Mouse (Mus musculus): ENCODE data around the gene Syt16. TPM values are rescaled to one million over a fixed set of nuclear protein-coding genes. Genes with fewer than 3 reads are reported as not detected.

Syt16 gene
- total RNA-seq, 1 experiment: 0.22 TPM

DNA sequence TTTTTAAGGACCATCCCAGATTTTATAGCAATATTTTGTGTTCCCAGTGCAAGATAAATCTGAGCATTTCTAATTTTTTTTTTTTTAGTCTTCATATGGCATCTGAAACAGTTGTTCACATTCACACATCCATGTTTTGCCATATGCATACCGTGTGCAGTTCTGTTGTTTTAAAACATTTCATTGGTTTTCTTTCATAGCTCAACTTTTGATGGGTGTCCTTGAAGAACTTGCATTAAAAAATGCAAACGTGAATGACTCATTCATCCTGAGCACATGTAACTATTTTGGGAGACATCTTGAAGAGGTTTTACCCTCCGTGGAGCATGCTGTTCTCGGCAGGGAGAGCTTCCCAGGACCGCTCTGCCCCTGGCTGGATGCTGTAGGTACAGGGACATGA, 279.8 kb downstream of the Syt16 start:
- TF ChIP-seq MAFK (IDR thresholded peaks at IDR 0.05; ENCODE audit: insufficient read depth, low read depth, low read length) (no peak), ZNF384 (IDR thresholded peaks at IDR 0.05; ENCODE audit: low read depth, low read length) (no peak), HCFC1 (IDR thresholded peaks at IDR 0.05; ENCODE audit: borderline replicate concordance, insufficient read depth, low read length) (no peak), CHD2 (IDR thresholded peaks at IDR 0.05; ENCODE audit: low read depth, low read length) (no peak), ZC3H11A (IDR thresholded peaks at IDR 0.05; ENCODE audit: borderline replicate concordance, low read depth, low read length) (no peak)
- H3K4me3 ChIP-seq (ENCODE audit: insufficient read depth in 1 of 2, low read depth in 1 of 2, low read length in 2 of 2, poor library complexity in 1 of 2, severe bottlenecking in 1 of 2): no peak overlapping the region
- in situ Hi-C loops (cut with MboI; ENCODE audit: low sequenced_read_pairs in 2 of 2, unreplicated experiment in 2 of 2): loop anchor here in 1 of 2 experiments (25.0 kb wide), 1 partner anchor 565 kb away; no protein-coding TSS in a partner anchor
- no peaks in the 10 kb centered on the region for H3K36me3 ChIP-seq (ENCODE audit: control insufficient read depth, insufficient read depth, low read length, poor library complexity, severe bottlenecking)
- H3K27ac ChIP-seq (ENCODE audit: insufficient read depth, low read depth, low read length, poor library complexity, severe bottlenecking): no peak overlapping the region
- no peaks in the 10 kb centered on the region for H3K9me3 ChIP-seq (ENCODE audit: control insufficient read depth, insufficient read depth, low read depth, low read length)
- H3K4me1 ChIP-seq (ENCODE audit: control insufficient read depth in 2 of 2, insufficient read depth in 2 of 2, low read length in 2 of 2, poor library complexity in 1 of 2): no peaks in the 10 kb centered on the region
- H3K9ac ChIP-seq (ENCODE audit: insufficient read depth, low read depth, low read length, poor library complexity, severe bottlenecking): no peak overlapping the region
- no peak for DNase-seq (ENCODE audit: low read depth, low spot score)

DNA sequence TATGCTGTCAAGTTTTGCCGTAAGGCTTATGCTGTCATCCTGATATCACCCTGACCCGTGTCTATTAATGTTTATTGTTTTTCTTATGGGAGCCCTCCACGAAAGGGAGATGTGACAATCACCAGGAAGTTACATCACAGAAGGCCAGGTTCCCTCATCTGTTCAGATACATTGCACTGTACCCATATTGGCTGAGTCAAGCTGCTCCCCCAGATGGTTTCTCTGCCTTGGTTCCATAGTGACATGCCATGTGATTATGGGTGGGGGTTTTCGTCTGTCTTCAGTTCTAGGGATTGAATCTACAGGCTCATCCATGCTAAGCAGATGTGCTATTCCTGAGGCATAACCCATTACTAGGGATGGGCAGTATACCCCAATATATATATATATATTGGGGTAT, 283.9 kb downstream of the Syt16 start:
- H3K27ac ChIP-seq (ENCODE audit: insufficient read depth, low read depth, low read length, poor library complexity, severe bottlenecking): no peak overlapping the region
- no peaks in the 10 kb centered on the region for H3K9me3 ChIP-seq (ENCODE audit: control insufficient read depth, insufficient read depth, low read depth, low read length)
- in situ Hi-C loops (cut with MboI; ENCODE audit: low sequenced_read_pairs in 2 of 2, unreplicated experiment in 2 of 2): loop anchor here in 1 of 2 experiments (25.0 kb wide), 1 partner anchor 569 kb away; no protein-coding TSS in a partner anchor
- H3K36me3 ChIP-seq (ENCODE audit: control insufficient read depth, insufficient read depth, low read length, poor library complexity, severe bottlenecking): no peaks in the 10 kb centered on the region
- H3K4me1 ChIP-seq (ENCODE audit: control insufficient read depth in 2 of 2, insufficient read depth in 2 of 2, low read length in 2 of 2, poor library complexity in 1 of 2): no peaks in the 10 kb centered on the region
- TF ChIP-seq CHD2 (IDR thresholded peaks at IDR 0.05; ENCODE audit: low read depth, low read length): no peak
- TF ChIP-seq MAFK (IDR thresholded peaks at IDR 0.05; ENCODE audit: insufficient read depth, low read depth, low read length): no peak
- no peak for TF ChIP-seq HCFC1 (IDR thresholded peaks at IDR 0.05; ENCODE audit: borderline replicate concordance, insufficient read depth, low read length)
- TF ChIP-seq ZC3H11A (IDR thresholded peaks at IDR 0.05; ENCODE audit: borderline replicate concordance, low read depth, low read length): no peak
- no peak for TF ChIP-seq ZNF384 (IDR thresholded peaks at IDR 0.05; ENCODE audit: low read depth, low read length)
- H3K4me3 ChIP-seq (ENCODE audit: insufficient read depth in 1 of 2, low read depth in 1 of 2, low read length in 2 of 2, poor library complexity in 1 of 2, severe bottlenecking in 1 of 2): no peak overlapping the region
- DNase-seq (ENCODE audit: low read depth, low spot score): no peak
- no peak overlapping the region for H3K9ac ChIP-seq (ENCODE audit: insufficient read depth, low read depth, low read length, poor library complexity, severe bottlenecking)

DNA sequence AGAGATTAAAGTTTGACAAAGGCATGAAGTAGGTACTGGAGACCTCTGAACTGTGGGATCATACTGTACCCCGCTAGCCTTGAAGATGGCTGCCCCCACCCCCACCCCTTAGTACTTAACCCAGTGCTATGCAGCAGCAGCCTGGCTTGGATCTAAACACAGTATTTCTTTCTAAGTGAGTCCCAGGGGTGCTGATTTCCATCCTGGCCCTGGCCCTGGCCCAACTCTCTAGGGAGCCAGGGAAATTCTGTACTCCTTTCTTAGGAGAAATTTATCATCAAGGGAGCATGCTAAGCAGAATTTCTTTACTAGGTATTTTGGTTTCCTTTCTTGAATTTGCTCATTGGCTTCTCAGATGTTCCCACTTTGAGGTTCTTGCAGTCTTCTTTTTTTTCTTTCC, 285.4 kb downstream of the Syt16 start:
- Histone ChIP-seq H3K36me3 (ENCODE audit: control insufficient read depth, insufficient read depth, low read length, poor library complexity, severe bottlenecking) (no peaks in the 10 kb centered on the region), H3K9me3 (ENCODE audit: control insufficient read depth, insufficient read depth, low read depth, low read length) (no peaks in the 10 kb centered on the region), H3K4me1 (ENCODE audit: control insufficient read depth in 2 of 2, insufficient read depth in 2 of 2, low read length in 2 of 2, poor library complexity in 1 of 2) (no peaks in the 10 kb centered on the region), H3K27ac (ENCODE audit: insufficient read depth, low read depth, low read length, poor library complexity, severe bottlenecking) (no peak overlapping the region), H3K4me3 (ENCODE audit: insufficient read depth in 1 of 2, low read depth in 1 of 2, low read length in 2 of 2, poor library complexity in 1 of 2, severe bottlenecking in 1 of 2) (no peak overlapping the region), H3K9ac (ENCODE audit: insufficient read depth, low read depth, low read length, poor library complexity, severe bottlenecking) (no peak overlapping the region)
- TF ChIP-seq CHD2 (IDR thresholded peaks at IDR 0.05; ENCODE audit: low read depth, low read length) (no peak), HCFC1 (IDR thresholded peaks at IDR 0.05; ENCODE audit: borderline replicate concordance, insufficient read depth, low read length) (no peak), ZNF384 (IDR thresholded peaks at IDR 0.05; ENCODE audit: low read depth, low read length) (no peak), MAFK (IDR thresholded peaks at IDR 0.05; ENCODE audit: insufficient read depth, low read depth, low read length) (no peak), ZC3H11A (IDR thresholded peaks at IDR 0.05; ENCODE audit: borderline replicate concordance, low read depth, low read length) (no peak)
- no peak for DNase-seq (ENCODE audit: low read depth, low spot score)
- in situ Hi-C loops (cut with MboI; ENCODE audit: low sequenced_read_pairs in 2 of 2, unreplicated experiment in 2 of 2): loop anchor here in 1 of 2 experiments (25.0 kb wide), 1 partner anchor 571 kb away; no protein-coding TSS in a partner anchor

DNA sequence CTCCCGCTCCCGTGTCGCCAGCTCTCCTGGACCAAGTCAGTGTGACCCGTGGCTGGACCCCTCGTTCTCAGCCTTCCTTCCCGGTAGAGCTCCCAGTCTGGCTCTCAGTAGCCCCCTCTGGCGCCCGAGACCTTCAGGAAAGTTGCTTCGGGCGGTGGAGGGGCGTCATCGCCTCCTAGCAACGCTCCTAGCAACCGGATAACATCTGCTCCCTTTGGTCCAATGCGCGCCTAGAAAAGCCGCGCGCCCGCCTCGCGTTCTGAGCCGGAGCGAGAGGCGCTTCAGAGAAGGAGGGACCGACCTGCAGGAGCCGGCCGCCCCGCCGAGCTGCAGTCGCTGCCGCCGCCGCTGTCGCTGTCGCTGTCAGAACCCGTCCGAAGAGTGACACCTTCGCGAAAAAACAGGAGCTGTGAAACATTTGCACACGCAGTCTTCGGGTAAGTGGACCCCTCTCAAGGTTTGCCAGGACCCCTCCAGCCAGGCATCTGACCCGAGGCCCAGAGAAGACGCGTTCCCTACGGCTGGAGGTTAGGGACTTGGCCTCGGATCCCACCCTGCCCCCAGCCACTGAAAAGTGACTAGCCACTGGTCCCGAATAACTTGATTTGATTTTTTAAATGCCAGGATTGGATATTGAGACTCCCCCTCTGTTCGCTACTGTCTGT, 286.7 kb downstream of the Syt16 start:
- Histone ChIP-seq H3K9ac (ENCODE audit: insufficient read depth, low read depth, low read length, poor library complexity, severe bottlenecking) (peak overlapping the region; percentile 45), H3K36me3 (ENCODE audit: control insufficient read depth, insufficient read depth, low read length, poor library complexity, severe bottlenecking) (no peaks in the 10 kb centered on the region), H3K27ac (ENCODE audit: insufficient read depth, low read depth, low read length, poor library complexity, severe bottlenecking) (no peak overlapping the region), H3K4me3 (ENCODE audit: insufficient read depth in 1 of 2, low read depth in 1 of 2, low read length in 2 of 2, poor library complexity in 1 of 2, severe bottlenecking in 1 of 2) (peak overlapping the region; percentile 48 to 54), H3K9me3 (ENCODE audit: control insufficient read depth, insufficient read depth, low read depth, low read length) (no peaks in the 10 kb centered on the region), H3K4me1 (ENCODE audit: control insufficient read depth in 2 of 2, insufficient read depth in 2 of 2, low read length in 2 of 2, poor library complexity in 1 of 2) (no peaks in the 10 kb centered on the region)
- TF ChIP-seq MAFK (IDR thresholded peaks at IDR 0.05; ENCODE audit: insufficient read depth, low read depth, low read length) (no peak), HCFC1 (IDR thresholded peaks at IDR 0.05; ENCODE audit: borderline replicate concordance, insufficient read depth, low read length) (no peak), ZNF384 (IDR thresholded peaks at IDR 0.05; ENCODE audit: low read depth, low read length) (no peak)
- in situ Hi-C loops (cut with MboI; ENCODE audit: low sequenced_read_pairs in 2 of 2, unreplicated experiment in 2 of 2): loop anchor here in 1 of 2 experiments (25.0 kb wide), 1 partner anchor 572 kb away; no protein-coding TSS in a partner anchor
- peak; percentile 90 for DNase-seq (ENCODE audit: low read depth, low spot score)
